Mouse (Mus musculus) lung, adult 18-20 months (tissue): ENCODE results near the gene Anxa9.

Source experiments
- DNase-seq, 2 experiments: peaks; one replicate each; pipeline ENCODE4 v3.0.0; 2022; ENCODE audit warnings: mixed read lengths in 2 of 2

Gene Anxa9

DNA sequence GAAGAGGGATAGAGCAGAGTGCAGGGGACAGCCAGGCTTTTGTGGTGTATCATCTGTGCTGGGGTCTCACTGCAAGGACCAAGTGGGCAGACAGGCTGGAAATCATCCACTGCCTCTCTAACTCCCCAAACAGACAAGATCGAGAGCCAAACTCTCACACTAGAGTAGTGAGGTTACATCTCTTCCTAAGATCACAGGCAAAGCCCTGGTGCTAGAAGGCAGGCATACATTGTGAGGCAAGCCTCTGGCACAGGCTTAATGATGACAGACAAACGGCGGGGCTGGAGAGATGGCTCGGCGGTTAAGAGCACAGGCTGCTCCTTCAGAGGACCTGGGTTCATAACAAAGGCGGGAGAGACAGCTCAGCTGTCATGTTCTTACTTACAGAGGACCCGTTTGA lies 6.5 kb upstream of the Anxa9 start:
- no peak for DNase-seq

DNA sequence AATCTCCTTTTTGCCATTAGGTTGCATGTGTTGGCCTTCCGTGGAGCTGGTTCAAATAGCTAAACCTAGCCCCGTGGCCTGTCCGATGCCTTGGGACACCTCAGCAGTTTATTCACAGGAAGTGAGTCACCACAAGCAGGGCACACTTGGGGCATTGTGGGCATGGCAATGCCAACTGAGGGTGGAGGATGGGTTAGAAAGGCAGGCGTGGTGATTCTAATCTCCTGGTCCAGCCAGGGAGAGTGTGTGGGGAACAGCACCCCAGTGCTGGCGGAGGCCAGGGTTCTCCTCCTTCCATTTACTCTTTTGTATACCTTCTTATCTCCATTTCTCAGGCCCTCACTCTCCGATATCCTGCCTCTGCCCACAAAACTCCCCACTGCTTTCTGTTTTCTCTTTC lies 5.6 kb upstream of the Anxa9 start:
- DNase-seq: peak; percentile 67 to 77

DNA sequence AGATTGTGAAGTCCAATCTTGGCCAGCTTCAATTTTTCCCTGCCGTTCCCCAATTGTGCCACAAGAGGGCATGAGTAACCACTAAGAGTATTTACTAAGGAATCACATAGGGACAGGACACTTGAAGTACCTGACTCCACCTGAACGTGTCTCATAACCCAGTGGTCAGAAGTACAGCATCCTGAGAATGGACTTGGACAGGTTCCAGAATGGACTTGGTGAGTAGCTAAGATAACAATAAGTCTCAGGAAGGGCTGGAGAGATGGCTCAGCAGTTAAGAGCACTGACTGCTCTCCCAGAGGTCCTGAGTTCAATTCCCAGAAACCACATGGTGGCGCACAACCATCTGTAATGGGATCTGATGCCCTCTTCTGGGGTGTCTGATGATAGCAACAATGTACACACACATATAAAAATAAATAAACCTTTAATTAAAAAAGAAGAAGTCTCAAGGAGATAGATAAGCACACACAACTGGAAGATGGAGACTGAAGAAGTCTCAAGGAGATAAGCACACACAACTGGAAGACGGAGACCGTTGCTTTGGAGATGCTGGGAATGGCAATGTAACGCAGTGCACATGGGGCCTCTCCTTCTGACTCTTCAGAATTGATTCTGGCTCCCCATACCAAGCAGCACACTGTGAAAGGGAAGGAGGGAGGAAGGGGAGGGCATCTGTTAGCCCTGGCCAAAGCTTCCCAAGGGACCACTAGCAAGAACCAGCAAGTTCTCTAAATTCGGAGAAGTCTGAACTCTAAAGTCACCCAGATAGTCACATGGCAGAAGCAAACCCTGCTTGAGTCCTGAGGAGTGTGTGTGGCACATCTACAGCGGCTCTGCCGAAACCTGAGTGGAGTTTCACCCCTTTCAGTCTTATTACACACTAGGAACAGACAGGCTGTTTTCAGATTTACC lies 4.2 kb upstream of the Anxa9 start:
- DNase-seq: peak; percentile 78 to 83

DNA sequence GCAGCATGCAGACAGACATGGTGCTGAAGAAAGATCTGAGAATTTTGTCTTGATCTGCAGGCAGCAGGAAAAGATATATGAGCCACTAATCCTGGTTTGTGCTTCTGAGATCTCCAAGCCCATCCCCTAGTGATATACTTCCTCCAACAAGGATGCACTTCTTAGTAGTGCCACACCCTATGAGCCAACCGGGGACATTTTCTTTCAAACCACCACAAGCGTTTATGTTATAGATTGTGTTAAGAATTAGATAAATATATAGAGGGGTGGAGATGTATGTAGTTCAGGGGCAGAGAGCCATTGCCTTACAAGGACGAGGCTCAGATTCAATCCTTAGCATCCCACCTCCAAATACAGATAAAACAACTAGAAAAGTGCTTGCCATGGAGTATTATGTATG lies 3.5 kb upstream of the Anxa9 start:
- no peak for DNase-seq

DNA sequence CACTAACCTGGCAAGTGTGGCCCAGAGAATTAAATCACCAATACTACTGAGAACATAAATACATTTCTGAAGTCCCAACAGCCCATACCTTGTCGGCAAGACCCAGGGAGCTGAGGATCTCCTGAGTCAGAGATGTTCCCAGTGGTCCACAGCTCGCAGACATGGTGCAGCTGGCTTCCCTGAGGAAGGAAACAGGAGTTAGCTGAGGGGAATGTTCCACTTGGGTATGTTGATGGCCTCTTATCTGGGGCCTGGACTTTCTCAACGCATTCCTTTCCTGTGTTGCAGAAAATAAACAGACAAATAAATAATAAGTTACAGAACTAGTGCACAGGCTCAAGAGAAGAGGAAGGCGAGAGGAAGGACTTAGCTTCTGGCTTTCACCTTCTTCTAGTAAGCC lies 732 bp downstream of the Anxa9 start:
- DNase-seq: no peak

DNA sequence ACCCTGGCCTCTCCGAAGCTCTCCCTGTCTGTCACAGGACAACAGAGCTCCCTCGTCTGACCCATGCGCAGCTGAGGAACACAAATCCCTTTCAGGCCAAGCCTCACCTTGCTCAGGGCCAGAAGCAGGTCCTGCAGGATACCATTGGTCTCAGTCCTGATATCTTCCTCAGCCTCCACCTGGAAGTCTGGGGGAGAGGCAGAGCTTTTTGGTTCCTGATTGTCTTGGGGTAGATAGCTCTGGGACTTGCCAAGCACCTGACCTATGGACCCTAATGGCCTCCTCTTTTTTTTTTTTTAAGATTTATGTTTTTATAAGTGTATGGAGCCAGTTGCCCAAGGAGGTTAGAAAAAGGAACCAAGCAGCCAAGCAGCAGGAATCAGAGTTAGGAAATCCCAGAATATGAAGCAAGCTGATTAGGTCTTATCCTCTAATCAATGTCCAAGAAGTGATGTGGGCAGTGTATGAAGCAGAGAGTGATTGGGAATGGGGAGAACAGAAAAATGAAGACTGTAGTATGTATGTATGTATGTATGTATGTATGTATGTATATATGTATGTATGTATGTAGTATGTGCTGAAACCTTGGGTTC lies 5.7 kb downstream of the Anxa9 start:
- DNase-seq: no peak

DNA sequence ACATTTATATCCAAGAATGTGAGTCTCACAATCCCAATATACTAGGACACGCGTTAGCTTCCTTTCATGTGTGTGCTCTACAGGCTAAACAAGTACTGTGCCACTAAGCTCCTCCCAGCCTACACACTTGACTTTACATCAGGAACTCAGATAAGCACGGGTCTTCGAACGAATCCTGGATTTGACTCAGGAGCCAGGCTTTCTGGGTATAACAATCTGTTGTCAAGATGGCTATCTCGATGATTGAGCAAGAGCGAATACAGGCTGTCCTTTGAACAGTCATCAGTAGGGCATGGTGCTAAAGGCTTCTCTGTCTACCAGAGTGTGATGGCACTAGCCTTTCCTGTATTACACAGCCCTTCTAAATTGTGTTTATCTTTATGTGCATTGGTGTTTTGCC lies 9.0 kb downstream of the Anxa9 start:
- no peak for DNase-seq

DNA sequence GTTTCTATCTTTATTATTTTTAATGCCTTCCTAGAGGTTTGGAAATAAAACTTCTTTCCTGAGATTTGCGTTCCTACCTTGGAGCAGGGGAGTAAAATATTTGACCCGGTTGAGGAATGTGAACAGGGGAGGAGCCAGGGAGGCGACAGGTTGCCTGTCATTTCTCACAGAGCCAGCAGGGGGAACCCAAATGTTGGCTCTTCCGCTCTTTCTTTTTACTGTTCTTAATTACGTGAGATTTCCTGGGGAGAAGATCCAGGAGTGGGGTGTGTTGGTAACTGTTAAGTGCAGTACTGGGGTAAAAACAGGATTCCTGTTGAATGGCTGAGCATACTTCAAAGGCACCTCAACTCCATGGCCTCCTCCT lies 10.9 kb downstream of the Anxa9 start:
- DNase-seq: peak; percentile 67 to 71

DNA sequence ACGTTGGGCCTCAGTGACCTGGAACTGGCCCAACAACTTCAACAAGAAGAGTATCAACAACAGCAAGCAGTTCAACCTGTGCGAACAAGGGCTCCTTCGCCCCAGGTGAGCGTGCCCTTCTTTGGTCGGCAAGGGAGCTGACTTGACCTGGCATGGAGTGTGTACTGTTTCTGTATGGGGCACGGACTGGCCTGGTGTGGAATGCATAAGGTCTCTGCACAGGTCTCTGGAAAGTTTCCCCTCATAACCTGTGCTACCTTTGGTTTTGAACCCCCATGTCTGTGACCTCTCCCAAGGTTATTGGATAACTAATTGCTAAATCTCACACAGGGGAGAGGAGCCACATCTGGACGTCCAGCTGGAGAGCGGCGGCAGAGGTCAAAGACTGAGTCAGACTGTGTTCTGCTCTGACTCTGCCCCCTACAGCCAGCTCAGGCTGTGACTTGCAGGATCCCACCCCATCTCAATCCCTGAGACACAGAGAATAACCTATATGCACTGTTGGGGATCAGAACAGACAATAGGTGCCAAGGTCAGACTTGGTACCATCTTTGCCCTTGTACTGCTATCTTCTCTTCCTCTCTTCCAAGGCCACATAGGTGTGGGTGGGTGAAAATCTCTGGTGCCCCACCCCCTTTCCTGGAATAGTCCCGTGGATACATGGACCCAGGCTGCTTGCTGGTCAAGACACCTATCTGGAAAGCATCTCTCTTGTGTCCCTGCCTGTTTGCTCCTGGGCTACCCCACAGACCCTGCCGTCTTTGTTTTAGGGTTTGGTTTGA lies 11.5 kb downstream of the Anxa9 start:
- DNase-seq: peak; percentile 45 to 62

DNA sequence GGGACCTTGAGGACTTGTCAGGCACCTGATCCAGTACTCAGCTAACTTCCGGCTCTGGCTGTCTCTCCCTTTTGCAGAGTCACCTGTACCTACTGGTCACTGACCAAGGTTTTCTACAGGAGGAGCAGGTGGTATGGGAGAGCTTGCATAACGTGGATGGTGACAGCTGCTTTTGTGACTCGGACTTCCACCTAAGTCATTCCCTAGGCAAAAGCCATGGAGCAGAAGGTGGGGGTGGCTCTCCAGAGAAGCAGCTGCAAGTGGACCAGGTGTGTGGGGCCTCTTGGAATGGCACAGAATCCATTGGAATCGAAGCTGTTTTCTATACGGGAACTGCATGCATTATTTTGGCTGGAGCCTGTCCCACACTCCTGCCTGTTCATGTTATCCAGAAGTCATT lies 12.3 kb downstream of the Anxa9 start:
- DNase-seq: no peak

DNA sequence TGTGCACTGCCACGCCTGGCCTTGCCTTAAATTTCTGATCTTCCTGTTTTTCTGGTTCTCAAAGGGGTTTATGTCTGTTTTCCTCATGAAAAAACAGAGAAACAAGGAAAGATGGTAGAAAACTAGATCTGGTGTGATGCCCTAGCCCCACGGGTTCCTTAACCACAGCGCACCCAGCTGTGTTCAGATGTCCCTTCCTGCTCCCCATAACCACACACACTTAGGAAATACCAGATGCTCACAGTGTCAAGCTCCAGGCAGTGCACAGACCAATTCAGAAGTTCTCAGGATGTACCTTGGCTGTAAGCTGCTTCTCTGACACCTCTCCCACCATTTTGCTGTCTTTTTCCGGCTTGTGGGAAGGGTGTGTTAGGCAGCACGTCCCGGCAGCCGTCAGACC lies 12.7 kb downstream of the Anxa9 start:
- DNase-seq: no peak

DNA sequence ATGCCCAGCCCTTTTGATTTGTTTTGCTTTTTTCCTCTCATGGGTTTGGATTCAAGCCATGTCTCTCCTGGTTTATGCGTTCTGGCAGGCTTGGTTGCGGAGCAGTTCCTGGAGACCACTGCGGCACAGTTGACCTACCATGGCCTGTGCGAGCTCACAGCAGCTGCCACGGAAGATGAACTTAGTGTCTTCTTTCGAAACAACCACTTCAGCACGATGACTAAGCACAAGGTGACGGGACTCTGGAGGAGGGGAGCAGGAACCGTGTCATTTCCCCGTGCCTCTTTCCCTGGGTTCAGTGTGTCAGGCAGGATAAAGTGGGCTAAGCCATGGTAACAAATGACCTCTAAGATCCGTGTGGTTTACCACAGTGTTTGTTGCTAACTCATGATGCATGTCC lies 13.4 kb downstream of the Anxa9 start:
- DNase-seq: peak; percentile 59 to 67

DNA sequence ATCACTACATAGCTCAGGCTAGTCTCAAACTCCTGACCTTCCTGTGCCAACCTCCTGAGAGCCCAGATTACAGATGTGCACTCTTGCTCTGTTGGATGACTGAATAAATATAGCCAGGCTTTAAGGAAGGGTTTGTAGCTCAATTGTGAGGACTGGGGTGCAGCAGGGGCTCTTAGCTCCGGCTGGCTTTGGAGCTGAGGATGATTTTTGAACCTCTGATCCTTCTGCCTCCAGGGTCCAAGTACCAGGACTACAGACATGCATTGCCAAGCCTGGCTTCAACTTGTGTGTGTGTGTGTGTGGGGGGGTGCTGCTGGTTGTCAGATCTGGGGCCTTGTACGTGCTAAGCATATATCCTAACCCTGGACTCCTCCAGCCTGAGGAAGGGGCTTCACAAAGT lies 14.1 kb downstream of the Anxa9 start:
- DNase-seq: no peak

DNA sequence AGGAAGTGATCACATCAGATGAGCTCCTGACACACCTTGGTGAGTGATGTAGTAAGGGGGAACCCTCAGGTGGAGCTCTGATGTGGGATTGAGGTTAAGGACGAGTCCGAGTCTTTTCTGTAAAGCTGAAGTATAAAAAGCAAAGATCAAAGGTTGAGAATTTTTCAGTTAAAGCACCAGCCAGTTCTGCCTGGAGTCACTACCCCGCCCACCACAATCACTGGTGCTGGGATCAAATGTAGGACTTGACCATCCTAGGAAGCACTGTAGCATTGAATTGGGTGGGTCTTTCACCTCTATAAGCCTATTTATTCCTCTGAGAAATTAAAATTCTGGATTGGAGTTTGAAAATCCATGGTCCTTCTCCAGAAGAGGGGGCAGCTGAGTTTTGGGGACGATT lies 15.9 kb downstream of the Anxa9 start:
- DNase-seq: no peak

DNA sequence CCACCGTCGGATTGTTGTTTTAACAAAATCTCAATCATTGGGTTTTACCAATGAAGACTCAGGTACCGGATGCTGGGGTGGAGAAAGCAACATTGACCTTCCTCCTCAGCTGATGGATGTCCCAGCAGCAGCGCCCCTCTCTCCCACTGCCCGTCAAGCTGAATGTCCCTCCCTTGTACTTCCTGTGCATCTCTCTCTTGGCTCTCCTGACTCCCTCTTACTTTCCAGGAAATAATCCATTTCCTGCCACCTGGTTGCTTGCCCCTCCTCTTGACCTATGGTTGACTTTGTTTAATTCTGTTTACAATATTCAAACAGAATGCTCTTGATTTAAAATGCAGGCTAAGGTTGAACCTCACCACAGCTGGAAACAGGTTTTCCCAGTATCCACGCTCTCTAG lies 16.8 kb downstream of the Anxa9 start:
- DNase-seq: no peak

DNA sequence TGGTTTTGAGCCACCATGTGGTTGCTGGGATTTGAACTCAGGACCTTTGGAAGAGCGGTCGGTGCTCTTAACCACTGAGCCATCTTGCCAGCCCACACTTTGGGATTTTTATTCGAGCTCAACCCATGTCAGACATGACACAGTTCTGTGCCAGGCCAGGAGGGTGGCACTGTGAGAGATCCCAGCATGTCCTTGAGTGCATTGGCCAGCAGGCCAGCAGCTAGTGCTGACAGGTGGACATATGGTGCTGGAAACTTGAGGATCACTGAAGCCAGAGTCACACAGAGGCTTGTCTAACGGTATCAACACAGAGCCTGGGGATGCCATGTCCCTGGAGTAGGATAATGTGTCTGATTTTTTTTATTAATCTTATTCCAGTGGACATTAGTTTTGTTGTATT lies 17.6 kb downstream of the Anxa9 start:
- DNase-seq: no peak

DNA sequence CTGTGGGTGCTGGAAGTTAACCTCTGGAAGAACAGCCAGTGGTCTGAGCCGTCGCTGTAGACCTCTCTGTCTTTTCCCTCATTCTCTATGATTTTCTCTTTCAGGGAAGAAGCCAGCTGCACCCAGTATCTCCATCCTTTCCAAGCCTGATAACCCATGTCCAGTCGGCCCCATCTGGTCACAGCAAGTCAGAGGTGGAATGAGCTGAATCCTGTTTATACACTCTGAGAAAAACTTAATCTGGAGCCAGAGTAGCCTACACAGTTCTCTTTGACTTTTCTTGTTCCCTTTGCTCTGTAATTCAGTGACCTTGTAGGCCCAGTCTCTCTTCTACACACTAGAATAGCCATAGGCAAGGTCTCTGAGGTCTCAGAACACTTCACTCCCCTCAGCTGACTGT lies 19.4 kb downstream of the Anxa9 start:
- DNase-seq: no peak

DNA sequence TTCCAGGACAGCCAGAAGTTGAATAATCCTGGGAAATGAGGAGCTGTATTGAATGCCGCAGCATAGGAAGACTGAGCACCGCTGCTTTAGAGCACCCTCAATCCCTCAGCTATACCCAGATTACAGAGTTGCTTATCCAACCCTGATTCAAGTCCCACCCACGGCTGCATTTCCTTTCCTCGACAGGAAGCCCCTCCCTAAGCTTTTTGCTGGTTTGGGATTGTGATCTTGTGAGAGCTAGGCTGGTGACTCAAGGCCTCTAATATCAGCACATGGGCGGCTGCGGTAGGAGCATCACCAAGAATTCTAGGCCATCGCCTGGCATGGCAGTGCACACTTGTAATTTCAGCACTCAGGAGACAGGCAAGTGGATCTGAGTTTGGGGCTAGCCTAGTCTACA lies 20.5 kb downstream of the Anxa9 start:
- DNase-seq: peak; percentile 40 to 56

DNA sequence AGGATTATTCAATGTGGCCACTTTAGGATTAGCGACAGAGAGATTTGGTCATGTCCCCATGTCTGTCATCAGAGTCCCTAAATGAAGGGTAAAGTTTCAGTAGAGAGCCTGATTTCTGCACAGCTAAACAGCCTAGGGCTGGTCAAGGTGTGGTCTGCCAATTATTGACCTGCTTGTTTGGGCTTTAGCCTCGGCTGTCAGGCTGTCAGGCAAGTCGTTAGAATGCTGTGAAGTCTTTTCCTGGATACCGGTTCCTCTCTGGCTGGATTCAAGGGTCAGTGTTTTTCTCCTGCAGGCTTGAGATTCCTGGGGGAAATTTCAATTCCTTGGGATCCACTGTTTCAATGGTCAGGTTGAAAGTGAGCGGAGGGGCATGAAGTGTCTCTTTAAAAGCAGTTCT lies 21.0 kb downstream of the Anxa9 start:
- DNase-seq: no peak

DNA sequence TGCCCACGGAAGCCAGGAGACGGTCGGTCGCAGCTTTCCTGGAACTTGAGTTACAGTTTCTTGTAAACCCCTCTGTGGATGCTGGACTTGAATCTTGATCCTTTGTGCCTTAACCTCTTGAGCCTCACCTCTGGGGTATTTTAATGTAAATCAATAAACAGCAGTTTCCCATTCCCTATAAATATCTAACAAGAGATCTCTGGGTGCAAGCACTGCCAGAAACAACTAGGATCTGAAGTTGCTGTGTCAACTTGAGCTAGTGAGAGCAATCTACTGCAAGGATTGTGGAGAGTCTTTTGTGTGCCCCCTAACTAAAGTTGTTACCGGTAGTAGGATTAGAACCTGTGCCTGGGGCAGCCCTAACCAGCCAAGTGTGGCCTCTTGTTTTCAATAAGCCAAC lies 21.6 kb downstream of the Anxa9 start:
- no peak for DNase-seq

DNA sequence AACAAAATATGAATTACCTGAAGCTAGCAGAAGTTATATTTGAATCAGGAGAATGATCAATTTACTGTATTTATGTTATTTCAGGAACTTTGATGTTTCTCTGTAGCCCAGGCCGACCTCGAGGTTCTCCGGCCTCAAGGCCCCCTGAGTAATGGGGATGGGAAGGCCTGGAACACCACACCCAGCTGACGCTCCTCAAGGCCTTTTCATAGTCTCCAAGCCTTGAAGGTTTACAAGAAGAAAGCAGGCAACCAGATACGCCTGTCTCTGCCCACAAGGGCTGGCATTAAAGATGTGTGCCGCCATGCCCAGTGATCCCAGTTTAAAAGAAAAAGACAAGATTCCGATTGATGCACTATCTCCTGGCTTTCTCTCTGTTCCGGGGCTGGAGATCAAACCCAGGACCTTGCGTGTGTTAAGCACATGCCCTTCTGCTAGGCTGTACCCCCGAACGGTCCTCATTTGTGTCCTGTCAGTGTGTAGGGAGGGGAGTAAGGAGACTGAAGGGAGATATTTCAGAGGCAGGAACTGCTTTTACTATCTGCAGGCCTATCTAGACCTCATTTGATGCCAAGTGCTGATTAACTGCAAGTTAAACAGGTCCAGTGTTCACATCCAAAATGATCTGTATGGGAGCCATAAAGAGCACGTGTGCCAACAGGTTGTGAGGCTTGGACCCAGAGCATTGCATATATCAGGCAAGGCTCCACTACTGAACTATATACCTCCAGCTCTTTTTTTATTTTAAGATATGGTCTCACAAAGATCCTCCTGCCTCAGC lies 22.3 kb downstream of the Anxa9 start:
- no peak for DNase-seq

DNA sequence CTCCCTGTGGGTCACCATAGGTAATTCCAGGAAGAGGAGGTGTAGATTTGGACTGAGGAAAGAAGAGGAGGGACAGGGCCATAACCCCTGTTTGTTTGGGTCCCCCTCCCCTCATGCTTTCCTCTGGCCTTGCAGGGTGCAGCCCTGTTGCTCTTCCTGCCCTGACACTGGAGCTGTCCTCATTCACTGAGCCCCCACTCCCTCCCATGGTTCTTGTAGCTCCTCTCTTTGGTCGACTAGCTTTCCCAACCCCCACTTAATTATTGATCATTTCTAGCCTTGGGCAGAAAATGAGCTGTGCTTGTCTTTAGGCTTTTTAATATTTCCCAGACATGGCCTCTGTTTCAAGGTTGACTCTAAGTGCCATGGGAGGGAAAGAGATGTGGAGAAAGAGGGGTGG lies 22.9 kb downstream of the Anxa9 start:
- no peak for DNase-seq

DNA sequence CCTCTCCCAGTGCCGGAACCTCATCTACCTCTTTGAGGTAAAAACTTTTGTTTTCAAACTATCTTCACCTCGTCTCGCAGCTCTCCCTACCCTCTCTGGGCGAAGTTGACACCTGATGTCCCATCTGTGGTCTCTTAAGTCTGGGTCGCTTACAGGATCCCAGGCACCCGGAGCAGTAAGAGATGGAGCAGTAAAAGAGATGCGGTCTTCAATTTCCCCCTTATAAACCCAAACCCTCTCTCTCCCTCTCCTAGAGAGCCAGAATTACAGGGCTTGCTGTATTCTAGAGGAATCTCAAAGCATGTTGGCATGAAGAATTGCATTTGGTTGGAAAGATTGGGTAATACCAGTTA lies 23.4 kb downstream of the Anxa9 start:
- no peak for DNase-seq
